Mouse (Mus musculus): Measurements from ENCODE around the gene Nmt1. TPM values are rescaled to one million over a fixed set of nuclear protein-coding genes. Genes with fewer than 3 reads are reported as not detected.

Gene Nmt1
- polyA plus RNA-seq, 1 experiment from 2014 or later: 37.2 TPM

DNA sequence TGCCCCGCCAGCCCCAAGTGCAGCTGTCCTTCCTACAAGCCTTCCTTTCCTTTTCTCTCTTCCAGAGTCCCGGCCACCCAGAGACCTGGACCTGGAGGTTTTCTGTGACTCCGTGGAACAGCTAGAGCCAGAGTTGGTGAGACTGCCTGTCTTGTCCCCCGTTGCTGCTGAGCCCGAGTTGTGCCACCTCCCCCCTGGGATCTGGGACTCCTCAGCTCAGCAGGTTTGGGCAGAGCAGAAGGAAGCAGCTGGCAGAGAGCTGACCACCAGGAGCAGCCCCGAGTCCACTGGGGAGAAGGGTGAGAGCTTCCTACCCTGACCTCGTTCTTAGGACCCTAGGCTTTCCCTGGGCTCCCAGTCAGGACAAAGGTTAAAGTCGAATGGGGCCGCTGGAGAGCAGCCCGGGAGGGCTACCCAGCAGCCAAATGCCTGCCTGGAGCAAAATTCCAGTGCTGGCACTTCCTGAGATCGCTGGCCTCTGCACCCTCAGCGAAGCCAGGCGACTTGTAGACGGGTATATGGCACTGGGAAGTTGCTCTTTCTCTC lies 77.3 kb downstream of the Nmt1 start:
- Histone ChIP-seq H3K9me3 (ENCODE audit: control insufficient read depth, low read length) (no peaks in the 10 kb centered on the region), H3K36me3 (ENCODE audit: control insufficient read depth, insufficient read depth) (no peaks in the 10 kb centered on the region), H3K4me1 (replicated peaks; ENCODE audit: control insufficient read depth, insufficient read depth, low read length) (peaks cover 25% of the 10 kb centered on the region), H3K27ac (ENCODE audit: low read length) (no peak overlapping the region), H3K4me2 (ENCODE audit: low read length) (no peak overlapping the region), H3K9ac (replicated peaks; ENCODE audit: low read depth, low read length) (no peak overlapping the region), H3K27me3 (replicated peaks; ENCODE audit: control insufficient read depth, insufficient read depth, low read length) (peaks cover 11% of the 10 kb centered on the region; the same call in 1 of the 2 replicates), H3K4me3 (replicated peaks; ENCODE audit: low read length) (no peak overlapping the region)
- 60% methylated on average over 14 of the region's 14 CpGs for WGBS
- no peak for ATAC-seq

DNA sequence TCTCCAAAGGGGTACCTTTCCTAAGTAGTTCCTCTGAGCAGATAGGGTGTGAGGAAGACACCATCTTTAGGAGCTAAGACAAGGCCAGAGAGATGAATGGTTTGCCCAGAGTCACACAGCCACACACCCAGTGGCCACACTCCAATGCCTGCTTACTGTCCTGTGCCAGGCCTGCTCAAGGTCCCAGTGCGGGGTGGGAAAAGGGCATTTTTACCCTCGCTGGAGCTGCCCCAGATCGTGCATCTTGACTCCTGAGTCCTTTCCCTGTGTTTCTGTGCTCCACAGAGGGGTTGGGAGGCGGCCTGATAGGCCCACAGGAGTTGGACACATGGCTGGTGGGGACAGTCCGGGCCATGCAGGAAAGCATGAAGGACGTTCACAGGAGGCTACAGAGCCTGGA lies 77.8 kb downstream of the Nmt1 start:
- no peak overlapping the region for H3K4me2 ChIP-seq (ENCODE audit: low read length)
- 85% methylated on average over 6 of the region's 6 CpGs for WGBS
- peaks cover 5% of the 10 kb centered on the region; the same call in 1 of the 2 replicates for H3K27me3 ChIP-seq (replicated peaks; ENCODE audit: control insufficient read depth, insufficient read depth, low read length)
- no peak overlapping the region for H3K27ac ChIP-seq (ENCODE audit: low read length)
- H3K4me1 ChIP-seq (replicated peaks; ENCODE audit: control insufficient read depth, insufficient read depth, low read length): peaks cover 25% of the 10 kb centered on the region
- no peaks in the 10 kb centered on the region for H3K9me3 ChIP-seq (ENCODE audit: control insufficient read depth, low read length)
- H3K4me3 ChIP-seq (replicated peaks; ENCODE audit: low read length): no peak overlapping the region
- no peak for ATAC-seq
- no peak overlapping the region for H3K9ac ChIP-seq (replicated peaks; ENCODE audit: low read depth, low read length)
- H3K36me3 ChIP-seq (ENCODE audit: control insufficient read depth, insufficient read depth): no peaks in the 10 kb centered on the region

DNA sequence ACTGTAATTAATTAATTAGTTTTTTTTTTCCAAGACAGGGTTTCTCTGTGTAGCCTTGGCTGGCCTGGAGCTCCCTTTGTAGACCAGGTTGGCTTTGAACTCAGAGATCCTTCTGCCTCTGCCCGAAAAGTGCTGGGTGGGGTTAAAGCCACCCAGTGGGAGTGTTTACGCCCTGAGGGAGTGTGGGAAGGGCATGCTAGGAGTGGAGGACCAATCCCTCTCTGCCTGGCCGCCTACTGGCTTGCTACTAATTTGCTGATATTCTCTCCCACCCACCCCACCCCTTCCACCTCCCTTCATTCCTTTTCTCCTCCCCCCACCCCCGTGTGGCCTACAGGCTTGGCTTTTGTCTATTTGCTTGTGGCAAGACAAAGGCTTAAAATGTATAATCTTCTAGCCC lies 78.4 kb downstream of the Nmt1 start:
- Histone ChIP-seq H3K27ac (ENCODE audit: low read length) (no peak overlapping the region), H3K4me1 (replicated peaks; ENCODE audit: control insufficient read depth, insufficient read depth, low read length) (peaks cover 20% of the 10 kb centered on the region), H3K4me2 (ENCODE audit: low read length) (no peak overlapping the region), H3K9me3 (ENCODE audit: control insufficient read depth, low read length) (no peaks in the 10 kb centered on the region), H3K4me3 (replicated peaks; ENCODE audit: low read length) (no peak overlapping the region), H3K36me3 (ENCODE audit: control insufficient read depth, insufficient read depth) (no peaks in the 10 kb centered on the region), H3K27me3 (replicated peaks; ENCODE audit: control insufficient read depth, insufficient read depth, low read length) (peaks cover 2% of the 10 kb centered on the region), H3K9ac (replicated peaks; ENCODE audit: low read depth, low read length) (no peak overlapping the region)
- ATAC-seq: no peak
- 49% methylated on average over 4 of the region's 4 CpGs for WGBS

DNA sequence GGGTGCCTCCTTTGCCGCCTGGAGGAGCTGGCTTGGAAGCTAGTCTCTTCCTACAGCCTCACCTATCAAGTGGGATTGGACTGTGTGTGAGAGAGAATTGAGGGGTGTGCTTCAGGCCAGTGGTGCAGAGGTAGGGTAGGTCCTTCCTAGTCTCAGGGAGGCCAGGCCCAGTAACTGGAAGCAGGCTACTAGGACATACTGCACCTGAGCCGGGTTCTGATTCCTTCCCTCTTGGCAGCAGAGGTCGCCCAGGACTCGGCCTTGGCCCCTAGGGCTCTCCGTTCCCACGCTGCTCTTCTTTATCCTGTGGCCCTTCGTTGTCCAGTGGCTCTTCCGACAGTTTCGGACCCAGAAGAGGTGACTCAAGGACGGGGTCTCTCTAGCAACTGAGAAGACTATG lies 83.3 kb downstream of the Nmt1 start:
- Histone ChIP-seq H3K9me3 (ENCODE audit: control insufficient read depth, low read length) (no peaks in the 10 kb centered on the region), H3K4me3 (replicated peaks; ENCODE audit: low read length) (no peak overlapping the region), H3K4me1 (replicated peaks; ENCODE audit: control insufficient read depth, insufficient read depth, low read length) (peaks cover 19% of the 10 kb centered on the region), H3K27ac (ENCODE audit: low read length) (no peak overlapping the region), H3K9ac (replicated peaks; ENCODE audit: low read depth, low read length) (no peak overlapping the region), H3K36me3 (ENCODE audit: control insufficient read depth, insufficient read depth) (no peaks in the 10 kb centered on the region), H3K4me2 (ENCODE audit: low read length) (no peak overlapping the region), H3K27me3 (replicated peaks; ENCODE audit: control insufficient read depth, insufficient read depth, low read length) (peaks cover 17% of the 10 kb centered on the region)
- 22% methylated on average over 10 of the region's 10 CpGs for WGBS
- no peak for ATAC-seq

DNA sequence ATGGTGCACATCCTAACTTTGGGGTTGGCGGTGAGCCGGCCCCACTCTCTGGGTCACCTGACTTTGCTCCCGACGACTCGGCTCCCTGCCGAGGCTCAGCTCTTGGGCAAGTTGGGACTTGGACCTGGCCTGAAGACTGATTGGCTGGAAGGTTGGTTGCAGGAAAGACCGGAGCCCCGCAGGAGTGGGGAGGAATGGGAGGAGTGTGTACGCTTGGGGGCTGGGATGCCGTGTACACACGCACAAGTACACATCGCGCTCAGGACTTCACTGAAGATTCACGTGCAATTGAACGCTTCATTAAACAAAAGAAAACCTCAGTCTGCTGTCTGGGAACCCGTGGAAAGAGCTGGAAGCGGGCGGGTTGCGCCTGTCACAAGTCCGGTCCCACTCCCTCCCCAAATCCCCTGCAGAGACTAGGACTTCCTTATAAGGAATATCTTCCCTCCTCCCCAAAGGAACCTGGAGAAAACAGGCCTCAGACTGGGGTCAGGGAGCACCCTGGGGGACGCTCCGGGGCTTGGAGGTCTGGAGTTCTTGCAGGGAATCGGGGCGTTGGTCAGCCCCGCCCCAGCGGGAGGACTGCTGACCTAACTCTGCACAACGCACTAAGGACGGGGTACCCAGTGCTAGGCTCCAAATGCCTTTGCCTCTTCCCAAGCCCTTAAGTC lies 84.0 kb downstream of the Nmt1 start:
- Histone ChIP-seq H3K4me2 (ENCODE audit: low read length) (peak overlapping the region; percentile 51), H3K27ac (ENCODE audit: low read length) (no peak overlapping the region), H3K4me3 (replicated peaks; ENCODE audit: low read length) (peak overlapping the region; percentile 31), H3K36me3 (ENCODE audit: control insufficient read depth, insufficient read depth) (no peaks in the 10 kb centered on the region), H3K27me3 (replicated peaks; ENCODE audit: control insufficient read depth, insufficient read depth, low read length) (peaks cover 17% of the 10 kb centered on the region), H3K9ac (replicated peaks; ENCODE audit: low read depth, low read length) (peak overlapping the region; percentile 43), H3K4me1 (replicated peaks; ENCODE audit: control insufficient read depth, insufficient read depth, low read length) (peaks cover 23% of the 10 kb centered on the region), H3K9me3 (ENCODE audit: control insufficient read depth, low read length) (no peaks in the 10 kb centered on the region)
- ATAC-seq: no peak
- 2% methylated on average over 28 of the region's 28 CpGs for WGBS

DNA sequence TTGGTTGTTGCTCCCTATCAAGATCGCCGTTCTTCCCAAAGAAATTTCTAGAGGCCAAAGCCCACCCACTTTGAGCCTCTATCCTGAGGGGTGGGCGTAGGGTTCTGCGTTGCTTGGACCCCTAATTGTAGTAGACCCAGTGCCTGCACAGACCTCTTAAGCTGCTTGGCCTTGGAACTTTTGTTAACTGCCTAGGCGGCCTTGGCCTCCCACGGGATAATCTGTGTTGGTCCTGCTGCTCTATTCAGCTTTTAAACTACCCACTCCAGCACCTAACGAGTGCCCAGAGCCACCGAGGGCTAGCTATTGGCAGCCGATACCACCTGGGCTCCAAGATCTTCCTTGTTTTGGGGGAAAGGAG lies 84.5 kb downstream of the Nmt1 start:
- WGBS: 7% methylated on average over 9 of the region's 9 CpGs
- peaks cover 17% of the 10 kb centered on the region for H3K27me3 ChIP-seq (replicated peaks; ENCODE audit: control insufficient read depth, insufficient read depth, low read length)
- H3K4me1 ChIP-seq (replicated peaks; ENCODE audit: control insufficient read depth, insufficient read depth, low read length): peaks cover 28% of the 10 kb centered on the region
- peak overlapping the region; percentile 51 for H3K4me2 ChIP-seq (ENCODE audit: low read length)
- no peaks in the 10 kb centered on the region for H3K36me3 ChIP-seq (ENCODE audit: control insufficient read depth, insufficient read depth)
- no peaks in the 10 kb centered on the region for H3K9me3 ChIP-seq (ENCODE audit: control insufficient read depth, low read length)
- H3K4me3 ChIP-seq (replicated peaks; ENCODE audit: low read length): peak overlapping the region; percentile 31
- H3K9ac ChIP-seq (replicated peaks; ENCODE audit: low read depth, low read length): peak overlapping the region; percentile 43; the same call in 1 of the 2 replicates
- no peak for ATAC-seq
- H3K27ac ChIP-seq (ENCODE audit: low read length): no peak overlapping the region

DNA sequence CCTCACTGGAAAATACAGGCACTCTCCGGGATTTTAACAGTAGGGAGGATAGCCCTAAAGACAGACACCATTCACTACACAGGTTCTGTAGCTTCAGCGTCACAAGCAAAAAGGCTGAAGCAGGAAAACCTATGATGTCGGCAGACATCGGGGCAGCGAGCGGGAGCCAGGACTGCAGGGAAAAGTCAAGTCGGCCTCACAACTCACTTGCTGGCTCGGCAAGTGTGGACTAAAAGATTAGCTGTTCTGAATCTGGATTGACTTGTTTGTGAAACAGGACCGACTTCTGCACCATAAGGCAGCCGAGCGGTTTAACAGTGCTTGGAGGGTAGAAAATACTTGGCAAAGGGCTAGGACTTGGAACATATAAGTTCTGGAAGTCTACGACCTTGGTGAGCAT lies 85.0 kb downstream of the Nmt1 start:
- no peak overlapping the region for H3K9ac ChIP-seq (replicated peaks; ENCODE audit: low read depth, low read length)
- ATAC-seq: no peak
- H3K4me2 ChIP-seq (ENCODE audit: low read length): no peak overlapping the region
- no peak overlapping the region for H3K27ac ChIP-seq (ENCODE audit: low read length)
- no peak overlapping the region for H3K4me3 ChIP-seq (replicated peaks; ENCODE audit: low read length)
- no peaks in the 10 kb centered on the region for H3K9me3 ChIP-seq (ENCODE audit: control insufficient read depth, low read length)
- H3K27me3 ChIP-seq (replicated peaks; ENCODE audit: control insufficient read depth, insufficient read depth, low read length): peaks cover 17% of the 10 kb centered on the region
- H3K36me3 ChIP-seq (ENCODE audit: control insufficient read depth, insufficient read depth): no peaks in the 10 kb centered on the region
- WGBS: 32% methylated on average over 12 of the region's 12 CpGs
- H3K4me1 ChIP-seq (replicated peaks; ENCODE audit: control insufficient read depth, insufficient read depth, low read length): peaks cover 32% of the 10 kb centered on the region

DNA sequence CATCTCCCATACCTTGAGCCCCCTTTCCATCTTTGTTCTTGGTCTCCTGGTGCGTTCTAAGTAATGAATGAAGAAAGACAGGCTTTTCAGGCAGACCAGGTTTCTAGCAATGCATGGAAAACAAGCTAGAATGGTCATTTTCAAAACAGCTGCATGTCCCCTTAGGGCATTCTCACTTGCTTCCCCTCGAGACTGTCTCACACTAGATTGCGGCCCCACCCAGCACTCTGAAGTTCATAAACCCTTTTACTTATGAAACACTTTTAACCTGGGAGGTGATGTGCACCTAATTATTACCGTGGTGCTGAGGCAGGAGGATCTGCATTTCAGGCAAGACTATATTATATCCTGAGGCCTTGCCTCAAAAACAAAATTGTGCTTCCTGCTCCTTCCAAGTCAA lies 85.8 kb downstream of the Nmt1 start:
- no peak for ATAC-seq
- 80% methylated on average over 4 of the region's 4 CpGs for WGBS

DNA sequence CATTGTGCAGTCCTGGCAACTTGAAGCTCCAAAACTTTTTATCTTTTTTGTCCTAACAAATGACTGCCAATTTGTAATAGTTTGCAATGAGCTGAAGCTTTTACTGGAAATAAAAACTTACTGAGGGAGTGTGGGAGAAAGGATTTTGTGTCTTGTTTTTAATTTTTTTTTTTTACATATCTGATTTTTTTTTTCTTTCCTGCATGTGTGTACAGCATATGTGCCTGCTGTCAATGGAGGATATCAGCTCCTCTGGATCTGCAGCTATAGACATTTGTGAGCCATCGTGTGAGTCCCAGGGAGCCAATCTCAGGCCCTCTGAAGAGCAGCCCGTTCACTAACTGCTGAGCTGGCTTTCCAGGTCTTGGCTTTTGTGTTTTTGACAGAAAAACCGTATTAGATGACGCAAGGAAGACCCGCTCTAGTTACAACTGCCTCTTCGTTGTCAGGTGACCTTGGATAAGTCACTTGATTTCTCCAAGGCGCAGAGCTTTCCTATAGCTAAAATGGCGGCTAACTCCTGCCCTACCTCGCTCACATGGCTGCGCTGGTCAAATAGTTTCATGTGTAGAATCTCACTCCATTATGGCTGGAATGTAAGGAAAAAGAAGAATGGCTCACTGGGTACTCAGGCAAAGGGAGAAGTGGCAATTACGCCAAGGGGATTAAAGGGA lies 86.4 kb downstream of the Nmt1 start:
- Histone ChIP-seq H3K4me3 (replicated peaks; ENCODE audit: low read length) (peak overlapping the region; percentile 73), H3K4me2 (ENCODE audit: low read length) (peak overlapping the region; percentile 74), H3K4me1 (replicated peaks; ENCODE audit: control insufficient read depth, insufficient read depth, low read length) (peaks cover 40% of the 10 kb centered on the region), H3K27me3 (replicated peaks; ENCODE audit: control insufficient read depth, insufficient read depth, low read length) (peaks cover 17% of the 10 kb centered on the region), H3K9ac (replicated peaks; ENCODE audit: low read depth, low read length) (peak overlapping the region; percentile 89), H3K36me3 (ENCODE audit: control insufficient read depth, insufficient read depth) (no peaks in the 10 kb centered on the region), H3K27ac (ENCODE audit: low read length) (peak overlapping the region; percentile 97), H3K9me3 (ENCODE audit: control insufficient read depth, low read length) (no peaks in the 10 kb centered on the region)
- no peak for ATAC-seq
- 81% methylated on average over 11 of the region's 11 CpGs for WGBS

More for the DNA sequence above, 85.8 kb downstream of the Nmt1 start:
- Histone ChIP-seq H3K27me3 (replicated peaks; ENCODE audit: control insufficient read depth, insufficient read depth, low read length) (peaks cover 17% of the 10 kb centered on the region), H3K4me1 (replicated peaks; ENCODE audit: control insufficient read depth, insufficient read depth, low read length) (peaks cover 37% of the 10 kb centered on the region), H3K9ac (replicated peaks; ENCODE audit: low read depth, low read length) (no peak overlapping the region), H3K36me3 (ENCODE audit: control insufficient read depth, insufficient read depth) (no peaks in the 10 kb centered on the region), H3K4me2 (ENCODE audit: low read length) (no peak overlapping the region), H3K27ac (ENCODE audit: low read length) (no peak overlapping the region), H3K9me3 (ENCODE audit: control insufficient read depth, low read length) (no peaks in the 10 kb centered on the region), H3K4me3 (replicated peaks; ENCODE audit: low read length) (no peak overlapping the region)

All from forebrain, embryonic 16.5 days (tissue).